Mouse (Mus musculus): ENCODE data around the gene Efs. TPM values are rescaled to one million over a fixed set of nuclear protein-coding genes. Genes with fewer than 3 reads are reported as not detected.
A peak's percentile ranks its signal among the peaks of the same experiment; 100 is the strongest.

Efs gene
- polyA plus RNA-seq, 1 experiment, result 48.3 TPM

DNA sequence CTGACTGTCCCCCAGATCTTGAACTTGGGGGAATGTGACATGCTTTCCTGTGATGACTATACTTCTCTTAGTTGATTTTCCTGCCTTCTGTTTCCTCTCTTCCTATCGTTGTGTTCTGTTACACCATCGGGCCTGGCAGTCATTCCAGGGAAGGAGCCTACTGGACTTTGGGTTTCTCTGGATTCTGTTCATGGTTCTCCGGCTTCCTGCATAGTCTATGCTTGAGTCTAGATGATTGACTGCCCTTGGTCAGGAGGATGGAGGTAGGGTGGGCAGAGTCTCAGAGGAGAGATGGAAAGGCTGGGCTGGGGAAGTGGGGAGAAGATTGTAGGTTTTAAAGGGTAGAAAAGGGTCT lies 14.2 kb upstream of the Efs start:
- Histone ChIP-seq H3K27me3 (ENCODE audit: control insufficient read depth, insufficient read depth, low read length, poor library complexity, severe bottlenecking) (no peaks in the 10 kb centered on the region), H3K9me3 (replicated peaks; ENCODE audit: control insufficient read depth, insufficient read depth, low read length, poor library complexity, severe bottlenecking) (no peaks in the 10 kb centered on the region), H3K36me3 (ENCODE audit: control insufficient read depth, insufficient read depth, low read length, poor library complexity, severe bottlenecking) (no peaks in the 10 kb centered on the region), H3K27ac (ENCODE audit: insufficient read depth, low read length) (no peak overlapping the region), H3K9ac (ENCODE audit: low read depth, poor library complexity, severe bottlenecking) (no peak overlapping the region), H3K4me3 (ENCODE audit: low read depth, low read length) (no peak overlapping the region), H3K4me1 (ENCODE audit: control insufficient read depth, insufficient read depth, low read length) (peaks cover 2% of the 10 kb centered on the region)
- no peak for TF ChIP-seq POLR2A (IDR thresholded peaks at IDR 0.05; ENCODE audit: insufficient read depth, low read length)
- no peak for TF ChIP-seq CTCF (IDR thresholded peaks at IDR 0.05; ENCODE audit: low read depth, low read length)
- TF ChIP-seq EP300 (IDR thresholded peaks at IDR 0.05; ENCODE audit: insufficient read depth, low read depth, low read length), result no peak

DNA sequence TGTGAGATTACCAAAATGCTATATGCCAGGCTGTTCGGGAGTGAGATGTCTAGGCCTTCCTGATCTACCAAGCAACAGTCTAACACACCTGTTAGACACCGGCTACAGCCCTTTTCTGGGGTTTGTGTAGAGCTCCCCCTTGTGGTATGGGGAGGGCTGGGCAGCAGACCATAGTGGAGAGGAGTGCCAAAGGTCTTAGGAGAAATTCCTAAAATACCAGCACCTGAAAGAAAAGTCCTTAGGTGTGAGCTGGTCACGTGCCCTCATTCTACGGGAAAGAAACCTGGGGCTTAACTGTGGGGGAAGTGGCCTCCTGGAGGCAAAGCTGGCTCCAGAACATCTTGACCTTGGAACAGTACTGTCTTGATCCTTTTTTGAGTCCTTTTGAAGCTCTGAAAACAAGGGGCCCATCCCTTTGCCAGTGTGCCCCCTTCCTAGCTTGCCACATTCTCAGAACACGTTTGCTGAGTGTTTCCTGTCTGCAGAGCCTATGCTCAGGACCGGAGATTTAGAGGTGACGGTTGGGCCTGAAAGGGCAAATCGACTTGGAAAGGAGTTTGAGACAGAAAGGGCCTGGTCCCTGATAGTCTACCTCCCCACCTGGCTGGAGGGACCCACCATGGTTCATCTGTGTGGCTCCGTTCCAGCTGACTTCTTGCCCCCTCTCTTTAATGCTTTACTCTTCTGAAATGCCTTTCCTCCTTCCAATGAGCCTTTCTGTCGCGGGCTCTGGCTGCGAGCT lies 13.7 kb upstream of the Efs start:
- Histone ChIP-seq H3K36me3 (ENCODE audit: control insufficient read depth, insufficient read depth, low read length, poor library complexity, severe bottlenecking) (no peaks in the 10 kb centered on the region), H3K4me1 (ENCODE audit: control insufficient read depth, insufficient read depth, low read length) (peaks cover 2% of the 10 kb centered on the region), H3K4me3 (ENCODE audit: low read depth, low read length) (no peak overlapping the region), H3K9me3 (replicated peaks; ENCODE audit: control insufficient read depth, insufficient read depth, low read length, poor library complexity, severe bottlenecking) (no peaks in the 10 kb centered on the region), H3K27ac (ENCODE audit: insufficient read depth, low read length) (no peak overlapping the region), H3K9ac (ENCODE audit: low read depth, poor library complexity, severe bottlenecking) (no peak overlapping the region), H3K27me3 (ENCODE audit: control insufficient read depth, insufficient read depth, low read length, poor library complexity, severe bottlenecking) (no peaks in the 10 kb centered on the region)
- TF ChIP-seq CTCF (IDR thresholded peaks at IDR 0.05; ENCODE audit: low read depth, low read length) (peak; percentile 80), EP300 (IDR thresholded peaks at IDR 0.05; ENCODE audit: insufficient read depth, low read depth, low read length) (no peak), POLR2A (IDR thresholded peaks at IDR 0.05; ENCODE audit: insufficient read depth, low read length) (no peak)

DNA sequence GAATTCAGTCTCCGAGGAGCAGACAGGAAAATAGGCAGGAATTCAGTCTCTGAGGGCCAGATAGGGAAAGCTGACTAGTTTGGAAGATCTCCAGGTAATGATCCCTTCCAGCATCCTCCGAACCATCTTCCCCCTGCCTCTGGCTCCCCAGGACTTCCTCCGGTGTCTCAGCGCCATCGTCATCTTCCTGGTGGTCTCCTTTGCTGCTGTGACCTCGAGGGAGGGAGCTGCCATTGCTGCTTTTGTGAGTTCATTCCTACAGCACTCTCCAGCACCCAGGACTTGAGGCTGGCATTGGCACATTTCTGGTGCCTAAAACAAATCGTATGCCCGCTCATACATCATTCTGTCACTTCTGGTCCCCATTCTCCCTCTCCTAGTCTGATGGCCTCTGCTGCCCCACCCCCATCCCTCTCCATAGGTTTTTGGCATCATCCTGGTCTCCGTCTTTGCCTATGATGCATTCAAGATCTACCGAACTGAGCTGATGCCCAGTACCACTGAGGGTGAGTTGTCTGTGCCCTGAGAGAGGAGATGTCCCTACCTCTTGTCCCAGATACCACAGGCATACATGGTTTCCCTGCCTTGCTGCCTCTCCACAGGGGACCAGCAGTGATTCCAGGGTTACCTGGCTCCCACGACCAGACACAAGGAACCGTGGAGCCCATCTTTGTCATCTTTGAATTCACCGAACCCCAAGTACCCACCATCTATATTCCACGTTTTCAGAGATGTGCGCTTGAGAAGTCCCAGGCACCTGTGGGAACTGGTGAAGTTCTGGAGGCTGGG lies 12.7 kb upstream of the Efs start:
- H3K36me3 ChIP-seq (ENCODE audit: control insufficient read depth, insufficient read depth, low read length, poor library complexity, severe bottlenecking), result no peaks in the 10 kb centered on the region
- H3K27ac ChIP-seq (ENCODE audit: insufficient read depth, low read length), result no peak overlapping the region
- TF ChIP-seq CTCF (IDR thresholded peaks at IDR 0.05; ENCODE audit: low read depth, low read length), result no peak
- TF ChIP-seq EP300 (IDR thresholded peaks at IDR 0.05; ENCODE audit: insufficient read depth, low read depth, low read length), result no peak
- no peak for TF ChIP-seq POLR2A (IDR thresholded peaks at IDR 0.05; ENCODE audit: insufficient read depth, low read length)

DNA sequence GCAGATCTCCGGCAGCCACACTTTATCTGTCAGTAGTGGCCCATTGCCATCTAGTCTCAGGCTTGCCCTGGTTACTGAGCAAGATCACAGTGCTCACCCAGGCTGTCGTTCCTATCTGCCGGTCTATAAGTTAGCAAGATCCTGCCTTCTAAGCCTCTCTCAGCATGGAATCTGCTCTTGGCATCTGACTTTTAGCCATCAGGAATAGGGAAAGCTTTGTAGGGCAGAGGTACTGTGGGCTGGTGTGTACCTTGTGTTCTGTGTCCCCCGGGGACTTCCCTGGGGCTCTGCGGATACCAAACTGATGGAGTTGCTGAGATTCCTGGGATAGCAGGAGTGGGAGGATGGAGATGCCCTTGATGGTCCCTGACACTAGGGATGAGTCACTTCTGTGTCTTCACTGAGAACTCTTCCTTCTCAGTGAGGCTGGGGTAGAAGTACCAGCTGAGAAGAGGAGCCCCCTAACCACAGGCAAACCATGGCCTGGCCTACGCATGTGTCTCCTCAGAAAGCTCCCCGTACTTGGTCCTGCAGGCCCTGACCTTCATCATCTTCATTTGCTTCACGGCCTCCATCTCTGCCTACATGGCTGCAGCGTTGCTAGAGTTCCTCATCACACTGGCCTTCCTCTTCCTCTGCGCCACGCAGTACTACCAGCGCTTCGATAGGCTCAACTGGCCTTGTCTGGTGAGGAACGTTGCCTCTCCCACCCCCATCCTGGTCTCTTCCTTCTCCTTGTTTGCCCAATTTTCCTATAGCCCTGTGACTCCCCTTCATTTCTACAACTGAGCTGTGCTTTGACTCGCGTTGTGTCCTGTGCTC lies 11.6 kb upstream of the Efs start:
- Histone ChIP-seq H3K9ac (ENCODE audit: low read depth, poor library complexity, severe bottlenecking) (no peak overlapping the region), H3K27me3 (ENCODE audit: control insufficient read depth, insufficient read depth, low read length, poor library complexity, severe bottlenecking) (no peaks in the 10 kb centered on the region), H3K36me3 (ENCODE audit: control insufficient read depth, insufficient read depth, low read length, poor library complexity, severe bottlenecking) (no peaks in the 10 kb centered on the region), H3K4me3 (ENCODE audit: low read depth, low read length) (no peak overlapping the region), H3K9me3 (replicated peaks; ENCODE audit: control insufficient read depth, insufficient read depth, low read length, poor library complexity, severe bottlenecking) (no peaks in the 10 kb centered on the region), H3K4me1 (ENCODE audit: control insufficient read depth, insufficient read depth, low read length) (peaks cover 4% of the 10 kb centered on the region), H3K27ac (ENCODE audit: insufficient read depth, low read length) (no peak overlapping the region)
- no peak for TF ChIP-seq CTCF (IDR thresholded peaks at IDR 0.05; ENCODE audit: low read depth, low read length)
- no peak for TF ChIP-seq POLR2A (IDR thresholded peaks at IDR 0.05; ENCODE audit: insufficient read depth, low read length)
- no peak for TF ChIP-seq EP300 (IDR thresholded peaks at IDR 0.05; ENCODE audit: insufficient read depth, low read depth, low read length)

More for the DNA sequence above, 12.7 kb upstream of the Efs start:
- no peak overlapping the region for H3K9ac ChIP-seq (ENCODE audit: low read depth, poor library complexity, severe bottlenecking)
- H3K4me1 ChIP-seq (ENCODE audit: control insufficient read depth, insufficient read depth, low read length), result peaks cover 2% of the 10 kb centered on the region
- H3K4me3 ChIP-seq (ENCODE audit: low read depth, low read length), result no peak overlapping the region
- H3K9me3 ChIP-seq (replicated peaks; ENCODE audit: control insufficient read depth, insufficient read depth, low read length, poor library complexity, severe bottlenecking), result no peaks in the 10 kb centered on the region
- no peaks in the 10 kb centered on the region for H3K27me3 ChIP-seq (ENCODE audit: control insufficient read depth, insufficient read depth, low read length, poor library complexity, severe bottlenecking)

DNA sequence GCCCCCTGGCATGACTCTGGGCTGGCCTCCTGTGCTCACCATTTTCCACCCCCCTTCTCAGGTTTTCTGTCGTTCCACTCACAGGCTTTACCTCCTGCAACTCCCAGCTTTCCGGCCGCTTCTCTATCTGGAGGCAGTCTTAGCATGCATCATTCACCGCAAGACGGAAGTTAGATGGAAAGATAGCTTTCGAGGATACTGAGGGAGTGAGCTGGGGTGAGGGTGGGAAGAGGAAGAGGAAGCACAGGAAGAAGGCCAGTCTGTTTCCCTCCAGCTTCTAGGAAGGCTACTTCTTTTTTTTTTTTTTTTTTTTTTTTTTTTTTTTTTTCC lies 10.9 kb upstream of the Efs start:
- no peaks in the 10 kb centered on the region for H3K36me3 ChIP-seq (ENCODE audit: control insufficient read depth, insufficient read depth, low read length, poor library complexity, severe bottlenecking)
- H3K27ac ChIP-seq (ENCODE audit: insufficient read depth, low read length), result no peak overlapping the region
- H3K9me3 ChIP-seq (replicated peaks; ENCODE audit: control insufficient read depth, insufficient read depth, low read length, poor library complexity, severe bottlenecking), result no peaks in the 10 kb centered on the region
- no peaks in the 10 kb centered on the region for H3K27me3 ChIP-seq (ENCODE audit: control insufficient read depth, insufficient read depth, low read length, poor library complexity, severe bottlenecking)
- H3K4me3 ChIP-seq (ENCODE audit: low read depth, low read length), result no peak overlapping the region
- peaks cover 6% of the 10 kb centered on the region for H3K4me1 ChIP-seq (ENCODE audit: control insufficient read depth, insufficient read depth, low read length)
- TF ChIP-seq CTCF (IDR thresholded peaks at IDR 0.05; ENCODE audit: low read depth, low read length) (no peak), EP300 (IDR thresholded peaks at IDR 0.05; ENCODE audit: insufficient read depth, low read depth, low read length) (no peak), POLR2A (IDR thresholded peaks at IDR 0.05; ENCODE audit: insufficient read depth, low read length) (no peak)
- H3K9ac ChIP-seq (ENCODE audit: low read depth, poor library complexity, severe bottlenecking), result no peak overlapping the region
